Mouse (Mus musculus) forelimb bud, embryonic 11.5 days (tissue): ENCODE measurements around the gene Akap11.

ENCODE experiments used
- DNase-seq: peaks from one replicate; pipeline ENCODE4 v3.0.0-alpha.2; 2012; ENCODE audit warnings: low read depth, low spot score

Akap11 gene

GRCm38 (mm10) chr14:78448807-78449406 is 87.7 kb downstream of the Akap11 start:
- no peak for DNase-seq

DNA sequence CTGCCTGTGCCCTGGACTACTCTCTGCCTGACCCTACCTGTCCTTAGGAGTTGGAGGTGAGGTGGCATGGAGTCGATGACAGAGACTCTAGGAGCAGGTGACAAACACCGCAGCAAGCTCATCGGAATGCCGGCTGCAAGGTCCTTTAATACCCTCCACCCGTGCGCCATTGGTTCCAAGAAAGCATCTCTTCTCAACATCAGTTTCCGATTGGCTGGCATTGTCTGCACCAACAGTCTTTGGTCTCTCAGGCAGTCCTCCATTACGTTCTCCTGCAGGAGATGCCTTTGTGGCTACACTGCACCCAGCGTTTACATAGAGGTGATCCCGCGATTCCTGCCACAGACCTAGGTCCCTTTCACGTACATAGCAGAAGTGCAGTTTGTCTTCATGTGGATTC is 88.6 kb downstream of the Akap11 start:
- no peak for DNase-seq

- DNase-seq, result no peak
Measured at GRCm38 (mm10) chr14:78447542-78447941, 89.1 kb downstream of the Akap11 start.
